ENCODE assay signal across 37 mouse cellular contexts in the genomic region with DNA sequence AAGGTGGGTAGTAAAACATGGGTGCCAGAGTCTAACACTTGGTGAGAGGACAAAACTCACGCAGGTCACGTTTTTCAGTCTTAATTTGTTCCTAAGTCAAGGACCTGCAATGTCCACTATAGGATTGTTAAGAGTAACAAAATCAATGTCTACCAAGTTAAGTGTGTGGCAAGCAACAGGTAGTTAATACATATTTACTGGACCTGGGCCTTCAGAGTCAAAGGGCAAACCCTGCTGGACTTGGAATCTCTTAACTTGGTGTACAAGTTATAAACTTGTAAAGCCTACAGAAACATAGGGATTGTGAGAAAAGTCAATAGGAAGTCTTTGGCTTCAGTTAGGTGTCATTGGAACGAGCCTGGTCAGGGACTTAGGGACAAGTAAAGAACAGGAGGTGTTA. TPM values are rescaled to one million over a fixed set of nuclear protein-coding genes. Genes with fewer than 3 reads are reported as not detected.
"Had no signal": no experiment of that assay in that cellular context is flagged by ENCODE, and none has a peak within 500 bp of the region (broad histone marks: within the 10 kb centered on the region; RNA-seq: fewer than 3 reads in every experiment).

No protein-coding gene starts in this region.

- H3K4me1 ChIP-seq: embryonic facial prominence, embryonic 10.5 days; embryonic facial prominence, embryonic 12.5 days; embryonic facial prominence, embryonic 13.5 days; forebrain, embryonic 10.5 days; forebrain, embryonic 12.5 days; forebrain, embryonic 13.5 days; forebrain, embryonic 15.5 days had no signal

- H3K36me3 ChIP-seq: embryonic facial prominence, embryonic 10.5 days; embryonic facial prominence, embryonic 12.5 days; embryonic facial prominence, embryonic 13.5 days; embryonic facial prominence, embryonic 15.5 days; forebrain, embryonic 10.5 days; forebrain, embryonic 12.5 days; forebrain, embryonic 15.5 days had no signal

- H3K27me3 ChIP-seq: embryonic facial prominence, embryonic 12.5 days; embryonic facial prominence, embryonic 13.5 days; embryonic facial prominence, embryonic 15.5 days; forebrain, embryonic 12.5 days; forebrain, embryonic 13.5 days; forebrain, embryonic 15.5 days had no signal

- ATAC-seq: forebrain, embryonic 13.5 days; forebrain, embryonic 14.5 days; forebrain, embryonic 15.5 days; forebrain, embryonic 16.5 days; forebrain, postnatal 0 days had no signal

- H3K9me3 ChIP-seq: embryonic facial prominence, embryonic 10.5 days; embryonic facial prominence, embryonic 12.5 days; embryonic facial prominence, embryonic 13.5 days; embryonic facial prominence, embryonic 15.5 days; forebrain, embryonic 10.5 days; forebrain, embryonic 12.5 days; forebrain, embryonic 13.5 days; forebrain, embryonic 15.5 days had no signal

- H3K4me3 ChIP-seq: embryonic facial prominence, embryonic 10.5 days; embryonic facial prominence, embryonic 12.5 days; embryonic facial prominence, embryonic 13.5 days; embryonic facial prominence, embryonic 15.5 days; erythroblast, embryonic 14.5 days; forebrain, embryonic 10.5 days; forebrain, embryonic 12.5 days; forebrain, embryonic 13.5 days; forebrain, embryonic 15.5 days; gastrocnemius, adult 2 months had no signal

- H3K9ac ChIP-seq: embryonic facial prominence, embryonic 12.5 days; embryonic facial prominence, embryonic 13.5 days; embryonic facial prominence, embryonic 15.5 days; forebrain, embryonic 12.5 days; forebrain, embryonic 13.5 days; forebrain, embryonic 15.5 days; forebrain, postnatal 0 days had no signal

- H3K27ac ChIP-seq: embryonic facial prominence, embryonic 10.5 days; embryonic facial prominence, embryonic 12.5 days; embryonic facial prominence, embryonic 13.5 days; embryonic facial prominence, embryonic 15.5 days; forebrain, embryonic 10.5 days; forebrain, embryonic 12.5 days; forebrain, embryonic 13.5 days; forebrain, embryonic 15.5 days; gastrocnemius, adult 2 months had no signal

- DNase-seq: cerebellum, adult 18-20 months; cerebellum, adult 2 months; cerebellum, adult 8-10 months; cerebellum, adult 9-10 months; cerebellum, adult 9-11 months; cerebellum, postnatal 10 days; cerebellum, postnatal 14 days; cerebellum, postnatal 25 days; cerebellum, postnatal 36 days; embryo, embryonic 11 days; forebrain, postnatal 0 days; gastrocnemius, adult 2 months; gastrocnemius, postnatal 10 days; gastrocnemius, postnatal 14 days; gastrocnemius, postnatal 25 days; gastrocnemius, postnatal 36 days; heart, adult 11 months had no signal

- H3K4me2 ChIP-seq: embryonic facial prominence, embryonic 12.5 days; embryonic facial prominence, embryonic 13.5 days; embryonic facial prominence, embryonic 15.5 days; forebrain, embryonic 12.5 days; forebrain, embryonic 13.5 days; forebrain, embryonic 15.5 days had no signal

RNA-seq across cellular contexts. Expression of a gene that starts 9.1 kb away (rescaled TPM):
- total RNA-seq: common myeloid progenitor, adult 5-6 weeks; forebrain, postnatal 0 days; granulocyte monocyte progenitor cell, adult 5-6 weeks had no signal
- polyA plus RNA-seq: cortical plate, adult 2 months; erythroblast, embryonic 14.5 days; forebrain, embryonic 10.5 days; forebrain, embryonic 11.5 days; forebrain, embryonic 13.5 days had no signal

RNA-seq across cellular contexts. Expression of a gene that starts 11.1 kb away (rescaled TPM):
- polyA plus RNA-seq: cerebellum, adult 2 months; erythroblast, embryonic 14.5 days; forebrain, embryonic 10.5 days; forebrain, embryonic 11.5 days; forebrain, embryonic 13.5 days; forebrain, embryonic 14.5 days; forebrain, embryonic 15.5 days; forebrain, embryonic 16.5 days; frontal cortex, adult 2 months had no signal

RNA-seq across cellular contexts. Expression of a gene that starts 25.9 kb away (rescaled TPM):
- total RNA-seq: common myeloid progenitor, adult 5-6 weeks; forebrain, postnatal 0 days; gastrocnemius, adult 18-20 months; gastrocnemius, adult 2 months; gastrocnemius, adult 8-10 months; gastrocnemius, postnatal 10 days; gastrocnemius, postnatal 14 days; gastrocnemius, postnatal 25 days; gastrocnemius, postnatal 36 days; gastrocnemius, postnatal 4 days; granulocyte monocyte progenitor cell, adult 5-6 weeks had no signal
- polyA plus RNA-seq: cerebellum, adult 2 months; cortical plate, adult 2 months; embryonic facial prominence, embryonic 10.5 days; embryonic facial prominence, embryonic 11.5 days; embryonic facial prominence, embryonic 12.5 days; embryonic facial prominence, embryonic 13.5 days; embryonic facial prominence, embryonic 15.5 days; erythroblast, embryonic 14.5 days; forebrain, embryonic 10.5 days; forebrain, embryonic 11.5 days; forebrain, embryonic 12.5 days; forebrain, embryonic 13.5 days; forebrain, embryonic 14.5 days; forebrain, embryonic 16.5 days; frontal cortex, adult 2 months had no signal

RNA-seq across cellular contexts. Expression of a gene that starts 26.3 kb away (rescaled TPM):
- total RNA-seq: common myeloid progenitor, adult 5-6 weeks; granulocyte monocyte progenitor cell, adult 5-6 weeks had no signal
- polyA plus RNA-seq: embryonic facial prominence, embryonic 10.5 days; embryonic facial prominence, embryonic 11.5 days; erythroblast, embryonic 14.5 days; forebrain, embryonic 10.5 days; forebrain, embryonic 11.5 days; forebrain, embryonic 12.5 days; forebrain, embryonic 13.5 days; forebrain, embryonic 14.5 days; forebrain, embryonic 16.5 days; forebrain, postnatal 0 days had no signal
